Mouse (Mus musculus) cerebellum, adult 8-10 months (tissue): ENCODE data around the gene Ccdc169.

Experiments
- DNase-seq: peaks from one replicate; pipeline ENCODE4 v3.0.0; 2022

The Ccdc169 gene

DNA sequence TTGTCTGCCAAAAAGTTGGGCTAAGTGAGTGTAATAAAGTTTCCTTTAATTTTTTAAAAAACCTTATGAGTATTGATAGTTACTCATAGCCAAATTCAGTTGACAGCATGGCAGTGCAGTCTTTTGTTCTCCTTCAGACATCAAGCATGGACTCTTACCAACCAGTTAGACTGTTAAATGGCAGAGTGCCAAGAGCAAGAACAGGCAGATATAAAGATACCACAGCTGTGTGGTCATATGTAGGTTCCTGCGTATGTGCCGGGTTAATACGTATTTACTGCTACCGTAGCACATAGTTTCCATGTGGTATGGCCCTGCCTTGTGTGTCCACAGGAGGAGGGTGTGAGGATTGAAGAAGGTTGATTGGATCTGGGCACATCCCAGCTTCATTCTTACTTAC is 14.1 kb upstream of the Ccdc169 start:
- DNase-seq = no peak

DNA sequence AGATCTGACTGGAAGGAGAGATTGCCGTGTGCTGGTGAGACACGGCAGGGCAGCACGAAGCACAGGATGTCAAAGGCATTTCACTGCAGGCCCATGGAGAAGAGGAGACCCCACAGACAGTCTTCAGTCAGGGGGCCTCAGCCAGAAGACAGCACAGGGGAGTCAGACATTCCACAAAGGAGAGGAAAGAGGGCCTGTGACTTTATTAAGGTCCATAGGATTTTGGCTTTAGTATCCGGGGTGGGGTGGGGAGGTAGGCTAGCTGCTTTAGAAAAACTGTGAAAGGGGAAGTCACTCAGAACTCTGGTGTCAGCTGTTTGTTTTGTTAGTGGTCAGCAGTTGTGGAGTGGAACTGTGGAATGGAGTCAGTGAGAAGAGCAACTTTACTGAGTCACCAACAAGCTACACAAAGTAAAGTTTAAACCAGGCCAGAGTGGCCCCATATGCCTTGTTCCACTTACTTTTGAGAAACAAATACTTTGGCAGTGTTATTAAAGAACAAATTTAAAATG is 7.9 kb upstream of the Ccdc169 start:
- no peak for DNase-seq

DNA sequence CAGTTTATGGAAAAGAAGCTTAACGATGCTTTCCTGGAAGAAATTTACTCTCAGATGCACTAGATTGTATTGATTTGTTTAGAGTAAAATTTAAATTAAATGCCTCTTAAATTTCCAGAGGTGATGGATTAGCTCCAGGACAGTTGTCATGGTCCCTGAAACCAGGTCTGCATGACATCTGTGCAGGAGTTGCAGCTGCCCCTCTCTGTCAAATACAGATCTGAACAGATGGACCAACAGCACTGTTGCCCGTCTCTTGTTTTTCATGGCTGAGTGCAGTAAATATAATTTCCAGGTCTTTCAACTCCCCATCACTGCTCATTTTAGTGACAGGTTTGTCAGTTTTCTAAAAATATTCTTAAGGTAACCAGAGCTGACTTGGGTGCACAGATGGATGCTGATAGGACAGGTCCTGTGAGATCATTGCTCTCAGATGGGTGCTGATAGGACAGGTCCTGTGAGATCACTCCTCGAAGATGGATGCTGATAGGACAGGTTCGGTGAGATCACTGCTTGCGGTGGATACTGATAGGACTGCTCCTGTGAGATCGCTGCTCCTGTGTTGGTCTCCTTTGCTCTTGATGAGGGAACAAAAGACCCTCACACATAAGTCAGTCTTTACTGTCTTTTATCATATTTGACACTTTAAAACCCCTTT is 5.4 kb upstream of the Ccdc169 start:
- no peak for DNase-seq

DNA sequence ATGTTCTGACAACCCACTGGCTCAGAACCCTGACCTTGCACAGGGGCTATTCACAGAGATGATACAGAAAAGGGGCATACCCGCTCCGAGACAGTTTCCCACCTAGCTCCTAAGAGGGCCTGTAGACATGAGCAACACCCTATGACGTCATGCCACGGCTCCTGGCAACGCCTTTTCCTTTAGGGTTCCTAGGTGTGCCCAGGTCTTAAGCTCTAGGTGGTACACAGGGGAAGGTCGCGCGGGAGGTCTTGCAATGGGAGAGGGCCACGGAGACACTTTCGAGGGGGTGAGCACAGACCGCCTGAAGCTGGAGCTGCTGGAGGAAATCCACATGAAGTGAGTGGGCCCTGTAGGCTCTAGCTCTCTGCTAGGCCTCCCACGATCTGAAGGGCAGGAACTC is 2.7 kb downstream of the Ccdc169 start:
- DNase-seq = no peak

DNA sequence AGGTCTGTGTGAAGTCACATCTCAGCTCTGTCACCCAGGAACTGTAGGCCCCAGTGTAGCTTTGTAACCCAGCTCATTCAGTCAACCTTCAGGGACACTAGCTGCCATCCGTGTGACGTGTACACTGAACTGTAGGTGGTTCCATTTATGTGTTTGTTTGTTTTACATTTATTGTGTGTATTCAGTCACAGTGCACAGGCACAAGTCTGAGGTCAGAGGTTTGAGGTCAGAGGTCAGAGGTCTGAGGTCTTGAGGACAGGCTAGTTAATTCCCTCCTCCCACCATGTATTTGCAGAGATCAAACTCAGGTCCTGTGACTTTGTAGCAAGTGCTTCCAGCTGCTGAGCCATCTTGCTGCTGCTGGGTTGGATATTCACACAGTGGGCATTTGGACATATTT is 4.3 kb downstream of the Ccdc169 start:
- DNase-seq = no peak

DNA sequence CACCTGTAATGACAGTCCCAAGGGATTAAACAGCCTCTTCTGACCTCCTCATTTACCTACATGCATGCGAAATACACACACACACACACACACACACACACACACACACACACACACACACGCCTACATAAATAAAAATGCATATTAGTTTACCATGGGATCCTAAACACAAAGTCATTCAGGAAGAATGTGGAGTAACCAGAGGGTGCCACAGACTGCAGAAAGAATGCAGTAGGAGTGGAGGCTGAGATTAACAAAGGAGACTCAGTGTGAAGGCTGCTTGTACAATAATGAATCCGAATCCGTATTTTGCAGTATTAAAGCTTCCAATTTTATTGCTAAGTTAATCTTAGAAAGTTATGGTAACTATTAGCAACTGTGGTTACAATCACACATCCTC is 7.8 kb downstream of the Ccdc169 start:
- DNase-seq = no peak

DNA sequence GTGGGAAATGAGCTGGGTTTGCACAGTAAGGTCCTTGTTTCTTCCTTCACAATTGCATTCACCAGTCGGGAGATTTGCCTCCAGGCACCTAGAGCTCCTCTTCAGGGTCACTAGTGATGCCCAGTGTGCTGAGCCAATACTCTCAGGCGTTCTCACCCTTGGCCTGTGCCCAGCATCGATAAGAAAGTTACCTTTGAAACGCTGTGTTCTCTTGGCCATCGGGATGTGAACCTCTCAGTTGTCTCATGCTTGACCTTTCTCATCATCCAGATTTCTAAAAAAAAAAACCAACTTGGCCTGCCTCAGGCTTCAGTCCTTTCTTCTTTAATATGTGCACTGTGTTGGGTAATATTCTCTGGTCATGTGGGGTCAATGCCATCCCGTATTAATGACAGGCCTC is 9.3 kb downstream of the Ccdc169 start:
- DNase-seq = no peak

DNA sequence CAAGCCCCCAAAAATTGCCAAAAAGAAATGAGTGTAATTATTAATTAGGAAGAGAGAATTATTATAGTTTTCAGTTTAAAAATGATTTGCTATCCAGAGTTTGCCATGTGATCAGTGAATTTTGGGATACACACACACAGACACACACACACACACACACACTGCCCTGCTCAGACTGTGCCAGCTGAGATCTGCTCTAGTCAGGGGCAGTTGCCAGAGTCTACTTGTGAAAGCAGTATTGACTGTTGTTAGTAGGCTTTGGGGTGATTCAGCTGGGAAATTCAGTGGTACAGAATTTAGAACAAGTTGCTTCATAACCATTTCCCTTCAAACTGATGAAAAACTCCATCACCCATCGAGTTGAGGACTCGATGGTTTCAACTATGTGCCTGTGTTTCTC is 10.0 kb downstream of the Ccdc169 start:
- no peak for DNase-seq

DNA sequence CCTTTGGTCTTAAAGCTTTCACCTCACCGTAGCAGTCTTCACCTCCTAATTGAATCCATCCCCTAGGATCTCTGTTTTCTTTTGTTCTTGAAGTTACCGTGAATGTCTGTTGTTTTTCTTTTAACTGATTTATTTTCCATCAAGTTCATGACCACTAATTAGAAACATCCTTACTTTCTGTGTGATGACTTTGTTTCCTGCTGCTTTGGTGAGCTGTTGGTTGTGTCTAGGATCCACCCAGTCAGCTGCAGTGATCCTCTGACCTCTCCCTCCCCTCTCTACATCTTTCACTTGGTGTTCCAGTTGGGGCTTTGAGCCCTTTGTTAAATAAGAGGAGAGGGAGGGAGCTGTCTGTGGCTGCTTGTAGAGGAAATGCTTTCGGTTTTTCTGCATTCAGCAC is 11.0 kb downstream of the Ccdc169 start:
- no peak for DNase-seq

DNA sequence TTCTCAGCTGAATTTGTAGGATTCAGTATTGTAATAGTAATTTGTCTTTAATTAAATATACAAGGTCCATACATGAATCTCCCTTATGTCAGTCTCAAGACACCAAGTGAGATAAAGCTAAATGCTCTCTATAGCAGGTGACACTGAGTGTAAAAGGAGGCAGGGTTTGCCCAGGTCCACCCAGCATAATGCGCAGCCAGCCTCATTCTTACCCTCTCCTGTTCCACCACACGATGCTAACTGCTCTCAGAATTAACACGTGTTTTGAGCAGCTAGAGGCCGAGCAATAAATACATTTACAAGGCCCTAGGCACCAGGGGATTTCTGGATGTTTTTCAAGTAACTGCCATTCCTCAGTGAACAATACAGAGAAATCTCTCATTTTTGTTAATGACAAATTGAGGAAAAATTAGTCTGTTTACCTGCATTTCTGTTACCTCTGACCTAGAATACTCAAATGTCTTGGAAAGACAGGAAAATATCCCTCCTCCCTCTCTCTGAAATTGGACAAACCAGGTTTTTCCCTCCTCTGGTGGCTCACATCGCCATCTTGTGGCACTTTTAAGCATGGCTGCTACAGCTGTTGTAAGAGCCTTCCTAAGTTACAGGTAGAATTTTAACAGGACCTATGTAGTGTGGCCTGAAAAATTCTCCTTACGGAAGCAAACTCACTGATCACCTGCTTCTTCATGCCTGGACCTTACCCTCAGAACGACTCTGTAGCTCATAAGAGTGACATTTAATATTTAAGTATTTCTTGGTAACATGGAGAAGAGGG is 14.7 kb downstream of the Ccdc169 start:
- peak; percentile 42 for DNase-seq

DNA sequence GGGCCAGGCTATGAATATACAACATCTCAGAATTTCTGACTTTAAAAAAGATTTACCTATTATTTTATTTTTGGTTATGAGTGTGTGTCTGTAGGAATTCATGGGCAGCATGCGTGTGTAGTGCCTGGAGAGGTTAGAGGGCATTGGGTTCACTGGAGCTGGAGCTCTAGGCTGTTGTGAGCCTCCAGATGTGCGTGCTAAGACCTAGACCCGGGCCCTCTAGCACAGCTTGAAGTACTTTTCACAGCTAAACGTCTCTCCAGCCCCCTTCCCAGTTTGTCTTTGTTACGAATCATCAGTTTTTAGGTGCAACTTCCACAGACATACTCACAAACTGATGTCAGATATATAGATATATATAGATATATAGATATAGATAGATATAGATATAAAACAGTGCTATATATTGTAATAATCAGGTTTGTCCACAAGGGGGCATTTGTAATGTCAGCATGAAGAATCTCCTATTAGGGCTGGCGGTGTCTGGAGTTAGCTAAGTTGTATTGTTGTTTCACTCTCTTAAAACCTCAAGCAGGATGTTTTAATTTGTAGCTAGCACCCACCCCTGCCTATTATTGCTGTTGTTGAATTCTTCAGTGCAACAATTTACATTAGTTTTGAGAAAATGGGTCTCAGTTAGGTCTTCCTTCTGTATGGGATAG is 15.7 kb downstream of the Ccdc169 start:
- DNase-seq = no peak

DNA sequence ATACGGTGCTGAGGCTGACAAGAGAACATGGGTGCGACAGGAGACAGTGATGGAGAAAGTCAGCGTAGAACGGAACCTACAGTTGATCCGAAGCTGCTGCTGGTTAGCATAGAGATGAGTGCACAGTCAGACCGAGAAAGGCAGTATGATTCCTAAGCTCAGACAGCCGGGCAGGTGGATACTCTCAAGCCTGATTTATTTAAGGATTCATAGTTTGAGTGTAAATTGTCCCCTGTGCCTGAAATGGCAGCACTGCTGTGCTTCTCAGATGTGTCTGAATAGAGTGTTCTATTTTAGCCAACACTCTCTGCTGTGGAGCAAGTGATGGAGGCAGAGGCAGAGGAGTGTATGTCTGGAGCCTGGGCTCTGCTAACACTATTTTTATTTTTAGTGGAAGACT is 17.0 kb downstream of the Ccdc169 start:
- no peak for DNase-seq

DNA sequence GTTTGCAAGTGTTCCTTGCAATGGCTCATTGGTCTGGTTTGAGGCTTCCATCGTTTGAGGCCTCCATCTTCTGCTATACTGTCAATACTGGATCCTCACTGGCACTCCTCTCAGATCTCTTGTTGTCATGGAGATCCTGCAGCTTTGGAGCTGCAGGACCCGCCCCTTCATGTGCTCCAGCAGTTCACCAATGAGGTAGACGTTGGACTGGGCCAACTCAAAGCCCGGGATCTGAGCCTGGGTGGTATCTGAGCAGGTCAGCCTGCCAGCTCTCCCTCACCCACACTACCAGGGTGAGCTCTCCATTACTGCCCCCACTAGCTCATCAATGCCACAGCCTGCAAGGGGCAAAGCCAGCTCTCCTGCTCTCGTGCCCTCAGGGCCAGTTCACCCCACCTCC is 20.3 kb downstream of the Ccdc169 start:
- no peak for DNase-seq

DNA sequence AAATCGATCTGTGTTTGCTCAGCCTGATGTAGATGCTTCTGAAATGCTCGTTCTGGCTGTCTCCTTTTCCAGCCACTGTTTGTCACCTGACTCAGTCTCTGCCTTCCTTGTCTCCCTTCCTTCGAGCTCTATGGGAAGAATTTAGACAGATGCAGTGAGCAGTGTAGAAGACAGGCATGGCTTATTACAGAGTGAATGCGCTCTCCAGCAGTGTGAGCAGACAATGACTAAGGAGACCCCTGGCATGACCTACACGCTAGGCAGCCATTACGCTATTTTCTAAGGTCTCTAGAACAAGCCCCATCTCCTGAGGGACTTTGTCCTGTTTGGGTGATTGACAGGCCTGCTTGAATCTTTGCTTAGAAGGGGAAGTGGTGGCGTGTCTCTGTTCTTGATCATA is 24.0 kb downstream of the Ccdc169 start:
- no peak for DNase-seq

DNA sequence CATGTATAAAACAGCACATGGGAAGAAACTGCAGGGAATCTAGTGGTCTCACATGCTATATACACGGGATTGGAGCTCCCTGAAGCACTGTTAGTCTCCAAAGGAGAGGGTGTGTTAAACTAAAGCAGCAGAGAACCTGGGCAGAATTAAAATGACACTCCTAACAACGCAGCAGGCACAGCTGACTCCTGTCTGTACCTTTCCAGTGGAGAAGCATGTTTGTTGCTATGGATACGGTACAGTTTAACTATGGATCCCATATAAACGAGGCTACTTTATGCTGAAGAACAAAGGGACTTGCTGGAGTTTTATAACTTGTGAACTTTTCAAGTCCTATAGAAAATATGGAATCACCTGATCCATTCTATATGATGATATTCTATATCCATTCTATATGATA is 26.4 kb downstream of the Ccdc169 start:
- DNase-seq = no peak

DNA sequence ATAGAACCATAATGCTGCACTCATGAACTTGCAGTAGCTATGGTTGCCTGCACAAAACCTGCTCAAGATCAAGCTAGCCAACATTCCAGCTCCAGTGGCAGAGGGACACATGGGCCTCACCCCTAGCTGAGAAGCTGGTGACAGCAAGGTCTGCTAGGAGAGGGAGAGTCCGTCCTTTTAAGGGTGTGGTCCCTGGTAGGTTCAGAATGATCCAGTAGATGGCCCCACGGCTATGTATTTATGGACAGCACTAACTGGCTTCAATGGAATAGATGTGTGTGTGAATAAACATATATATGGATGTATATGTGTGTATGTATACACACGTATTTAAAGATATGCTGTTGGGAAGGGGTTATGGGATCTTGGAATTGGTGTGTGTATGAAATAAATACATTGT is 35.3 kb downstream of the Ccdc169 start:
- DNase-seq = no peak

DNA sequence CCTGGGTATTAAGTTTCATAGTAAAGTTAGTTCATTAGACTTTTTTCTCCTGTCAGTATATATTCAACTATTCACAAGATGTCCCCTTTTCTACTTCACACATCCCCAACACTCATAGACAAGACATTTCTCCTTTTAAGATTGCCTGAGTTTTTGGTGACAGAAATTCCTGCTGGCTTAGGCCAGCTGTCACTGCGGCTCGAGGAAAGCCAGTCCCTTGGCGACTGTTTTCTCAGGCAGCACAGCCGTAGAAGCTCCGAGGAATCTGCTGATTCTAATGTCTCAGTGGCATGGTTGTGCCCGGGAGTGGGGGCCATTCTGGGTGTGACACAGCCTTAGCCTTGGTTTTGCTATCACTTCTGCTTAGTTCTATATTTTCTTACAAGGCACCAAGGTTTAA is 40.1 kb downstream of the Ccdc169 start:
- DNase-seq = no peak

DNA sequence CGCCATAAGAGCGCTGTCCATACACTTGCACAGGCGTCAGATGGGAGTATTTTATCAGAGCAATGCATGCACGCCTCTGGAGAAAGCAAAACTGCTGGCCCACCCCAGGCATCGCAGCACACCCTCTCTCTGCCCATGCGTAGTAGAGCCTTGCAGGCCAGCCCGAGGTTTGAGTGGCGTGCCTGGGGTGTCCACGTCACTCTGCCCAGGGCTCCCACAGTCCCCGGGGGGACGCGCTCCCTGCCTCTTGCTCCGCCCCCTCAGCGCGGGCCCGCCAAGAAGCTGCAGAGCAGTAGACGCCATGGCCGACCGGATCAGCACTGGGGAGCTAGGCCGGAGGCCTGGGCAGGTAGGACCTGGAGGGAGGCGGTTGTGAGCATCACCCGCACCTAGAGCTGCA is 44.6 kb downstream of the Ccdc169 start, which contains the start of gene Sohlh2:
Gene Sohlh2 (plus strand): TSS at position 263 of the 400 bp plus-strand sequence.
- no peak for DNase-seq

DNA sequence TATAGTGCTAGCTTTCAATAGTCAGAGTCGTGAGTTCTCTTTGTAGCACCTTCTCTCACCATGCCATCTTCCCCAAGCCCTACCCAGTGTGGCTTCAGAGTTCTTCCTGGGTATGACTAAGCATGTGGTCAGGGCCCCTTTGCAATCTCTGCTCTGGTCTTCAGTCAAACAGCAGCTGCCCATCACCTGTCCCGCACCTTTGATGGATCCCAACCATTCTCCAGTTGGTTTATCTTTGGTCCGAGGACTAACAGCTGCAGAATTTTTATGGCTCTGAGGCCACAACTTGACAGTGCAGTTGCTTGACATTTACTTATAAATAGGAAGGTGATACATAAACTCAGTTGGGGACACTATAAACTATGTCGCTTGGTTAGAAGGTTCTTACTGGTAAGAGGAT is 54.5 kb downstream of the Ccdc169 start:
- DNase-seq = no peak

DNA sequence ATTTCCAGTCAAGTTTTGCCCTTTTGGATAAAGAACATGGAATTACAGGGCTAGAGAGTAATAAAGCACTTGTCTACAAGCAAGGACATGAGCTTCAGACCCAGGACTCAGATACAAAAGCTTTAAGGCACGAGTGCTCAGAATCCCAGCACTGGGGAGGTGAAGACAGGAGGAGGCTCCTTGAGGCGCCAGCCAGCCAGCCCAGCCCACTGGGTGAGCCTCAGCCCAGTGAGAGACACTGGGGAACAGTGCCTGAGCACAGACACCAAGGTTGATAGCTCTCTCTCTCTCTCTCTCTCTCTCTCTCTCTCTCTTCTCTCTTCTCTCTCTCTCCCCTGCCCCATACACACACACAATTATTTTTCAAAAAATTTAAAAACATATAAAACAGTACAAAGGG is 56.2 kb downstream of the Ccdc169 start:
- no peak for DNase-seq

DNA sequence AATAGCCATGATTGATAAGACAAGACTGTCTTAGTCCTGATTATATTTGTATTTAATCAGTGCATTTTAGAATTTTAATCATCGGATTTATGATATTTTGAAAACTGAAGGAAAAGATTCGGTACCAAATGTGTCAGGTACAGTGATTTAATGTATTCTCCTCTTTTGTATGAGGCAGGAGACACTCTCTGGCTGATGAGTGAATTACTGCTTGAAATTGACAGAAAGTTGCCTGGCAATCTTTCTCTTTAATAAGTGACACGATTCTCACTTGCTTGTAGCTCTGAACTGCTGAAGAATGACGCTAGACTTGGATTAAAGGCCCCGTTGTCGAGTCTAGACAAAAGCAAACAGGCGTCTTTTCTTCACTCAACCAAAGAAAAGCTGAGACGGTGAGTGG is 57.7 kb downstream of the Ccdc169 start:
- DNase-seq = no peak

DNA sequence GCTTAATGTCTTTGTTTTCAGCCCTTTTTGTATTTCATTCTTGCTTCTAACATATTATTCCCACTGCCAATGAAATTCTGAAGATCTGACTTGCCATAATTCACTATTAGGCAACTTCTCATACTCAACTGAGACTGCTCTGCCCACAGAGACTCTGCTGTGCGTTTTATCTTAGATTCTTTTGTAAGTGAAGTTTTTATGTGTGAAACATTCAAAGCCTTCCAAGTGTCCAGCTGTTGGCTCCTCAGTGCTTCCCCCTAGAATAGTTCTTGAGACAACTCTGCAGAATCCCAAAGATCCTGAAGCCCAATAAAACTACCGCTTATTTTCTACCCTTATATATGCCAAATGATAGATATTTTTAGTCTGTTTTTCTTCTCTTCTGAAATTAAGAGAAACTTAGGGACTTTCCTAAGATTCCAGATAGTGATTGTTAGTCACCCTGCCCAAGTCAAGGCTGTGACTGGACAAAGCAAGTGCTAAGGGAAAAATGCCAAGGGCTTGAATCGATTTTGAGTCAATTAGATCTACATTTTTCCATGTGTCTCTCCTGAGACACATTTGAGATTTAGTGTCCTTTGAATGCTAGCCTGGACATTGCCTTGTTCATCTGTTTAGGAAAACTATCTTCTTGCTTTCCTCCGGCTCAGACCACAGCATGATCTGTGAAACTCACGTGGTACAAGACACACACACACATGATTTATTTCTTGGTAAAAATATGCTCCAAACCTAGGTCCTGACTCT is 58.6 kb downstream of the Ccdc169 start:
- DNase-seq = no peak

DNA sequence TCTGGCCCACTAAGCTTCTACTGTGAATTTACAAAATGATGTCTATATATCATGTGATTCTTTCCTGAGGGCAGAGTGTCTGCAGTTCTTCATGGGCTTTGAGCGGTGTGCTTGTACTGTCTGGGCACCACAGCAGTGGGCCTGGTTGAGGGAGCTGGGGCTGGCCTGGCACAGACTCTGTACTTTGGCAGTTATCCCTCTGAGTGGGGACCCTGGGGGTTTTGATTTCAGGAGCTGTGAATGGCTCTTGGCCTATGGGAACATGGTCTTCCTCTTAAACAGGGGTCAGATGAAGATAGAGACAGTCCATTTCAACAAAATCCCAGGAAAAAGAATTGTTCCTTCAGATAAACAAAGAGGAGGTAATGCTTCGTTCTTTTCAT is 59.2 kb downstream of the Ccdc169 start:
- no peak for DNase-seq
